Comparison of ENCODE assay signal across 22 mouse cellular contexts in genomic region chr4:117371896-117372295, GRCm38 (mm10).
DNase-seq lines count a peak whose midpoint lies in the region; ATAC-seq and TF ChIP-seq lines count a peak whose summit lies in the region.
"Had no signal": no experiment of that assay in that cellular context is flagged by ENCODE, and none has a peak within 500 bp of the region (broad histone marks: within the 10 kb centered on the region; RNA-seq: fewer than 3 reads in every experiment).

No protein-coding gene starts in this region.

- no peaks in the 10 kb centered on the region for H3K4me1 ChIP-seq in kidney, adult 2 months (ENCODE audit: control insufficient read depth, insufficient read depth, low read length)
- H3K4me1 ChIP-seq in kidney, embryonic 14.5 days (ENCODE audit: control insufficient read depth, insufficient read depth, low read length): peaks cover 19% of the 10 kb centered on the region
- H3K4me1 ChIP-seq in midbrain, embryonic 10.5 days: peaks cover 93% of the 10 kb centered on the region
- peaks cover 17% of the 10 kb centered on the region for H3K4me1 ChIP-seq in midbrain, embryonic 16.5 days (ENCODE audit: control insufficient read depth, insufficient read depth, low read length)
- H3K4me1 ChIP-seq in embryonic facial prominence, embryonic 10.5 days: peaks cover 69% of the 10 kb centered on the region
- H3K4me1 ChIP-seq in forebrain, postnatal 0 days (ENCODE audit: insufficient read depth): peaks cover 6% of the 10 kb centered on the region; the same call in 1 of the 2 replicates

- no peak overlapping the region for H3K4me2 ChIP-seq in kidney, embryonic 14.5 days (replicated peaks; ENCODE audit: low read depth, low read length)
- no peak overlapping the region for H3K4me2 ChIP-seq in midbrain, embryonic 16.5 days (ENCODE audit: low read length)
- no peak overlapping the region for H3K4me2 ChIP-seq in forebrain, postnatal 0 days (ENCODE audit: low read depth)
- H3K4me2 ChIP-seq: heart, embryonic 12.5 days; hindbrain, embryonic 14.5 days; intestine, embryonic 15.5 days; liver, embryonic 13.5 days; midbrain, embryonic 12.5 days; neural tube, embryonic 13.5 days had no signal

- no peak for ATAC-seq in kidney, embryonic 14.5 days (ENCODE audit: low FRiP score, low TSS enrichment)
- ATAC-seq in midbrain, embryonic 16.5 days: no peak
- ATAC-seq in forebrain, postnatal 0 days: no peak
- ATAC-seq: intestine, embryonic 15.5 days had no signal

- H3K4me3 ChIP-seq in kidney, adult 2 months (ENCODE audit: insufficient read depth, low read depth, low read length): no peak overlapping the region
- no peak overlapping the region for H3K4me3 ChIP-seq in kidney, embryonic 14.5 days (ENCODE audit: low read length)
- H3K4me3 ChIP-seq in midbrain, embryonic 10.5 days: peak overlapping the region; percentile 7; the same call in 1 of the 2 replicates
- no peak overlapping the region for H3K4me3 ChIP-seq in midbrain, embryonic 16.5 days (ENCODE audit: low read depth, low read length)
- no peak overlapping the region for H3K4me3 ChIP-seq in embryonic facial prominence, embryonic 10.5 days
- H3K4me3 ChIP-seq in forebrain, postnatal 0 days (ENCODE audit: low read depth, low read length): no peak overlapping the region
- H3K4me3 ChIP-seq: heart, embryonic 12.5 days; intestine, embryonic 15.5 days; liver, embryonic 13.5 days; midbrain, embryonic 12.5 days; neural tube, embryonic 13.5 days had no signal

- H3K27ac ChIP-seq in kidney, adult 2 months (ENCODE audit: insufficient read depth, low read depth, low read length): no peak overlapping the region
- no peak overlapping the region for H3K27ac ChIP-seq in kidney, embryonic 14.5 days (ENCODE audit: low read depth, low read length)
- peak overlapping the region; percentile 82 for H3K27ac ChIP-seq in midbrain, embryonic 10.5 days (replicated peaks)
- no peak overlapping the region for H3K27ac ChIP-seq in midbrain, embryonic 16.5 days (ENCODE audit: low read length)
- H3K27ac ChIP-seq in embryonic facial prominence, embryonic 10.5 days (replicated peaks): 0 out of 2 replicates have a peak overlapping the region, but pooled peaks have one; percentile 15
- no peak overlapping the region for H3K27ac ChIP-seq in forebrain, postnatal 0 days (ENCODE audit: low read depth, low read length)
- H3K27ac ChIP-seq: hindbrain, embryonic 14.5 days; intestine, embryonic 15.5 days; liver, embryonic 13.5 days; macrophage; midbrain, embryonic 12.5 days had no signal

- 43% methylated on average over 2 of the region's 2 CpGs for WGBS in kidney, adult 2 months
- WGBS in kidney, embryonic 14.5 days: 20% methylated on average over 2 of the region's 2 CpGs
- WGBS in midbrain, embryonic 10.5 days: 18% methylated on average over 2 of the region's 2 CpGs
- 15% methylated on average over 2 of the region's 2 CpGs for WGBS in midbrain, embryonic 16.5 days
- WGBS in embryonic facial prominence, embryonic 10.5 days: 25% methylated on average over 2 of the region's 2 CpGs
- 26% methylated on average over 2 of the region's 2 CpGs for WGBS in forebrain, postnatal 0 days

- TF ChIP-seq CTCF in kidney, adult 2 months (conservative IDR thresholded peaks at IDR 0.05; ENCODE audit: insufficient read depth, insufficient read length, low read depth, low read length): no peak
- no peak for TF ChIP-seq CTCF in forebrain, postnatal 0 days (IDR thresholded peaks at IDR 0.05; ENCODE audit: low read depth)

- TF ChIP-seq POLR2A in kidney, adult 2 months (IDR thresholded peaks at IDR 0.05; ENCODE audit: low read depth, low read length): no peak

- H3K9me3 ChIP-seq in kidney, embryonic 14.5 days (ENCODE audit: control insufficient read depth, low read length): no peaks in the 10 kb centered on the region
- H3K9me3 ChIP-seq in midbrain, embryonic 10.5 days (replicated peaks): no peaks in the 10 kb centered on the region
- H3K9me3 ChIP-seq in midbrain, embryonic 16.5 days (replicated peaks; ENCODE audit: control insufficient read depth, low read length, poor library complexity, severe bottlenecking): no peaks in the 10 kb centered on the region
- H3K9me3 ChIP-seq in embryonic facial prominence, embryonic 10.5 days: no peaks in the 10 kb centered on the region
- H3K9me3 ChIP-seq in forebrain, postnatal 0 days (ENCODE audit: low read length): no peaks in the 10 kb centered on the region
- H3K9me3 ChIP-seq: heart, embryonic 12.5 days; intestine, embryonic 15.5 days; liver, embryonic 13.5 days; midbrain, embryonic 12.5 days; neural tube, embryonic 13.5 days had no signal

- DNase-seq in kidney, adult 2 months: peak; percentile 30
- peak; percentile 61 for DNase-seq in midbrain, embryonic 10.5 days (ENCODE audit: low spot score)
- no peak for DNase-seq in embryonic facial prominence, embryonic 10.5 days (ENCODE audit: low spot score)
- DNase-seq in kidney, postnatal 36 days: peak; percentile 59 to 60
- DNase-seq in thymus, postnatal 10 days (ENCODE audit: low spot score in 2 of 2): no peak
- DNase-seq in forebrain, postnatal 0 days: no peak
- DNase-seq: adrenal gland, postnatal 25 days; cerebellum, adult 11-12 months; cerebellum, postnatal 25 days; heart, adult 11 months; heart, postnatal 14 days; left cerebral cortex, postnatal 4 days; liver, embryonic 13.5 days; thymus, adult 18-20 months had no signal

- no peak overlapping the region for H3K9ac ChIP-seq in kidney, embryonic 14.5 days (ENCODE audit: low read depth, low read length)
- no peak overlapping the region for H3K9ac ChIP-seq in midbrain, embryonic 16.5 days (ENCODE audit: low read depth, low read length)
- no peak overlapping the region for H3K9ac ChIP-seq in forebrain, postnatal 0 days
- H3K9ac ChIP-seq: heart, embryonic 12.5 days; hindbrain, embryonic 14.5 days; intestine, embryonic 15.5 days; liver, embryonic 13.5 days; midbrain, embryonic 12.5 days; neural tube, embryonic 13.5 days had no signal

- H3K27me3 ChIP-seq in kidney, adult 2 months (replicated peaks; ENCODE audit: control insufficient read depth, insufficient read depth, low read length): no peaks in the 10 kb centered on the region
- H3K27me3 ChIP-seq in kidney, embryonic 14.5 days (ENCODE audit: control insufficient read depth, insufficient read depth, low read length): peaks cover 7% of the 10 kb centered on the region; the same call in 1 of the 2 replicates
- peaks cover 100% of the 10 kb centered on the region for H3K27me3 ChIP-seq in midbrain, embryonic 10.5 days (ENCODE audit: low read depth, poor library complexity, severe bottlenecking)
- peaks cover 40% of the 10 kb centered on the region for H3K27me3 ChIP-seq in midbrain, embryonic 16.5 days (ENCODE audit: control insufficient read depth, insufficient read depth, low read depth, low read length)
- peaks cover 96% of the 10 kb centered on the region for H3K27me3 ChIP-seq in embryonic facial prominence, embryonic 10.5 days (replicated peaks; ENCODE audit: low read depth, poor library complexity, severe bottlenecking)
- no peaks in the 10 kb centered on the region for H3K27me3 ChIP-seq in forebrain, postnatal 0 days (ENCODE audit: insufficient read depth, low read length)
- H3K27me3 ChIP-seq: liver, embryonic 13.5 days had no signal

- H3K36me3 ChIP-seq in kidney, adult 2 months (ENCODE audit: control insufficient read depth, insufficient read depth, low read length): no peaks in the 10 kb centered on the region
- H3K36me3 ChIP-seq in kidney, embryonic 14.5 days (ENCODE audit: control insufficient read depth, insufficient read depth, low read length): no peaks in the 10 kb centered on the region
- 0 out of 2 replicates have a peak, but pooled peaks cover 1% of the 10 kb centered on the region for H3K36me3 ChIP-seq in midbrain, embryonic 10.5 days
- H3K36me3 ChIP-seq in midbrain, embryonic 16.5 days (ENCODE audit: control insufficient read depth, insufficient read depth, low read length): no peaks in the 10 kb centered on the region
- no peaks in the 10 kb centered on the region for H3K36me3 ChIP-seq in embryonic facial prominence, embryonic 10.5 days (replicated peaks)
- no peaks in the 10 kb centered on the region for H3K36me3 ChIP-seq in forebrain, postnatal 0 days (ENCODE audit: insufficient read depth)
- H3K36me3 ChIP-seq: heart, embryonic 12.5 days; intestine, embryonic 15.5 days; liver, embryonic 13.5 days; midbrain, embryonic 12.5 days; neural tube, embryonic 13.5 days had no signal

Comparison
In these comparisons a context has a peak if more than half of its experiments do, and no peak if none do; other contexts are left out.
1. H3K27ac ChIP-seq: peak in midbrain, embryonic 10.5 days (single experiment) and embryonic facial prominence, embryonic 10.5 days (single experiment); none in kidney, adult 2 months (single experiment), kidney, embryonic 14.5 days (single experiment), midbrain, embryonic 16.5 days (single experiment) and forebrain, postnatal 0 days (single experiment).
2. DNase-seq: peak in kidney, adult 2 months (single experiment), midbrain, embryonic 10.5 days (single experiment) and kidney, postnatal 36 days (2 of 2); none in embryonic facial prominence, embryonic 10.5 days (single experiment), thymus, postnatal 10 days (0 of 2) and forebrain, postnatal 0 days (single experiment).